Mouse (Mus musculus) hindbrain, postnatal 0 days (tissue): ENCODE data around the gene Tsc2. TPM values are rescaled to one million over a fixed set of nuclear protein-coding genes. Genes with fewer than 3 reads are reported as not detected.

Experiments
- ATAC-seq: fragments of 200-750 bp; cut with Nextera tagmentation; 2 replicates; pipeline ENCODE4 v1.8.0; 2017; ENCODE audit warnings: mild to moderate bottlenecking, moderate TSS enrichment, moderate library complexity
- DNase-seq: peaks from one replicate; pipeline ENCODE4 v3.0.0-alpha.2; 2015; ENCODE audit warnings: low spot score
- H3K27ac ChIP-seq: fragments of 300-500 bp; sonication (generic); 2 replicates; pipeline ENCODE4 v1.5.1; 2014; ENCODE audit warnings: mild to moderate bottlenecking
- H3K27me3 ChIP-seq: fragments of 300-500 bp; sonication (generic); 2 replicates; pipeline ENCODE4 v1.6.1; 2014; ENCODE audit warnings: low read length, mixed read lengths; ENCODE audit not compliant: insufficient read depth
- H3K36me3 ChIP-seq: fragments of 300-500 bp; sonication (generic); 2 replicates; pipeline ENCODE4 v1.6.1; 2014; ENCODE audit warnings: low read length, mixed read lengths; ENCODE audit not compliant: insufficient read depth
- H3K4me1 ChIP-seq: fragments of 300-500 bp; sonication (generic); 2 replicates; pipeline ENCODE4 v1.6.1; 2014; ENCODE audit warnings: antibody characterized with exemption, low read length, mixed read lengths; ENCODE audit not compliant: insufficient read depth
- H3K4me2 ChIP-seq: fragments of 300-500 bp; sonication (generic); 2 replicates; pipeline ENCODE4 v1.6.1; 2014; ENCODE audit warnings: low read depth, mild to moderate bottlenecking, low read length, moderate library complexity, mixed read lengths
- H3K4me3 ChIP-seq: fragments of 300-500 bp; sonication (generic); 2 replicates; pipeline ENCODE4 v1.5.1; 2014; ENCODE audit warnings: low read length
- H3K9ac ChIP-seq: fragments of 300-500 bp; sonication (generic); replicated peaks from 2 replicates; pipeline ENCODE4 v1.6.1; 2014; ENCODE audit warnings: mild to moderate bottlenecking, low read length, moderate library complexity, mixed read lengths
- H3K9me3 ChIP-seq: fragments of 300-500 bp; sonication (generic); 2 replicates; pipeline ENCODE4 v1.6.1; 2016; ENCODE audit warnings: low read length, mixed read lengths
- CTCF ChIP-seq: IDR thresholded peaks from 2 replicates; pipeline ENCODE4 v1.5.1; 2016; ENCODE audit warnings: antibody characterized with exemption, control low read depth, low read depth
- WGBS: fragments of 180-500 bp; shearing (Covaris S2); extraction: QIAGEN DNeasy Blood & Tissue Kit; methylation state at CpG from one replicate; pipeline ENCODE4 v1.1.7; 2014; 5-methylcytosine and 5-hydroxymethylcytosine counted together
- microRNA-seq, 2 experiments: library from miRNA; unstranded; fragments of <30 nt; microRNA quantifications; one replicate each; pipeline ENCODE4; 2016
- polyA plus RNA-seq: library from polyadenylated mRNA; unstranded; fragments of >200 nt; fragmentation: Nextera tagmentation; extraction: Ambion mirVana; gene quantifications from 2 replicates; pipeline ENCODE4 v1.2.1, GENCODE M21; 2015
- total RNA-seq: library from RNA; depleted of rRNA; stranded (reverse); fragments of >200 nt; gene quantifications from 2 replicates; pipeline ENCODE4 v1.2.3, GENCODE M21; 2014; rRNA removed

Gene Tsc2
- total and polyA plus RNA-seq, 2 experiments from 2014 or later = 51.2 to 114 TPM

GRCm38 (mm10) chr17:24551050-24551444 lies 81.4 kb downstream of the Tsc2 start:
- no peaks in the 10 kb centered on the region for H3K27me3 ChIP-seq
- no peaks in the 10 kb centered on the region for H3K36me3 ChIP-seq
- ATAC-seq = no peak
- 40% methylated on average over 3 of the region's 3 CpGs for WGBS
- TF ChIP-seq CTCF = no peak
- H3K9ac ChIP-seq = peak overlapping the region; percentile 96
- peak overlapping the region; percentile 99 for H3K27ac ChIP-seq
- H3K9me3 ChIP-seq = no peaks in the 10 kb centered on the region
- no peak for DNase-seq
- peak overlapping the region; percentile 85 for H3K4me3 ChIP-seq
- H3K4me2 ChIP-seq = peak overlapping the region; percentile 90
- peaks cover 26% of the 10 kb centered on the region for H3K4me1 ChIP-seq

DNA sequence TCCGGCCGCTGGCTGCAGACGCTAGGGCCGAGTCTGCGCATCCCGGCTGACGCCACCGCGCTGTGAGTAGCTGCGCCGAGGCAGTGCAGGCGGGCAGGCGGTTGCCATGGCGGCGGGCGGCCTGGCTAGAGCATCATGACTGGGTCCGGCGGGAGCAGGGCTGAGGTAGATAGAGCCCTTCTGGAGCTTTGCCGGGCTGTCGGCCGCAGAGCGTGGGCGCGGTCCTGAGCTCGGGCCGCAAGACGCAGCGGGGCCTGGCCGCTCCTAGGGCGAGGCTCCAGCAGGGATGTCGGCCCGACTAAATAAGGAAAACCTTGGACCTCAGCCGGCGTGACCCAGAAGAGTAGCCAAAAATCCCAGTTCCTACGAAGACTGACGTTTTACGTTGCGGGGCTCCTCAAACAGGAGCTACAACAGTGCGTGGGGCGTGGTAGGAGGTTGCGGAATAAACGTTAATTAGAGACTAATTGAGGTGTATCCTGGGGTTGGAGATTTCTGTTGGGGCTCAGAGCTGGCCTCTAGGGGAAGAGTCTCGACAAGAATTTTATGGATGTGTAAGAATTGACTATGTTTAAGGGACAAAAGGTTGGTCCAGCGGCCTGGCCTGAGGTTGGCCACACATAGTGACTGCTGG lies 81.9 kb downstream of the Tsc2 start:
- no peaks in the 10 kb centered on the region for H3K9me3 ChIP-seq
- no peaks in the 10 kb centered on the region for H3K36me3 ChIP-seq
- H3K4me3 ChIP-seq = peak overlapping the region; percentile 85
- DNase-seq (peak; percentile 88), ATAC-seq (peak; percentile 75)
- peak overlapping the region; percentile 99 for H3K27ac ChIP-seq
- WGBS = under 1% methylated on average over 44 of the region's 44 CpGs
- H3K9ac ChIP-seq = peak overlapping the region; percentile 96
- H3K27me3 ChIP-seq = no peaks in the 10 kb centered on the region
- H3K4me1 ChIP-seq = peaks cover 26% of the 10 kb centered on the region
- TF ChIP-seq CTCF = no peak
- H3K4me2 ChIP-seq = peak overlapping the region; percentile 90

DNA sequence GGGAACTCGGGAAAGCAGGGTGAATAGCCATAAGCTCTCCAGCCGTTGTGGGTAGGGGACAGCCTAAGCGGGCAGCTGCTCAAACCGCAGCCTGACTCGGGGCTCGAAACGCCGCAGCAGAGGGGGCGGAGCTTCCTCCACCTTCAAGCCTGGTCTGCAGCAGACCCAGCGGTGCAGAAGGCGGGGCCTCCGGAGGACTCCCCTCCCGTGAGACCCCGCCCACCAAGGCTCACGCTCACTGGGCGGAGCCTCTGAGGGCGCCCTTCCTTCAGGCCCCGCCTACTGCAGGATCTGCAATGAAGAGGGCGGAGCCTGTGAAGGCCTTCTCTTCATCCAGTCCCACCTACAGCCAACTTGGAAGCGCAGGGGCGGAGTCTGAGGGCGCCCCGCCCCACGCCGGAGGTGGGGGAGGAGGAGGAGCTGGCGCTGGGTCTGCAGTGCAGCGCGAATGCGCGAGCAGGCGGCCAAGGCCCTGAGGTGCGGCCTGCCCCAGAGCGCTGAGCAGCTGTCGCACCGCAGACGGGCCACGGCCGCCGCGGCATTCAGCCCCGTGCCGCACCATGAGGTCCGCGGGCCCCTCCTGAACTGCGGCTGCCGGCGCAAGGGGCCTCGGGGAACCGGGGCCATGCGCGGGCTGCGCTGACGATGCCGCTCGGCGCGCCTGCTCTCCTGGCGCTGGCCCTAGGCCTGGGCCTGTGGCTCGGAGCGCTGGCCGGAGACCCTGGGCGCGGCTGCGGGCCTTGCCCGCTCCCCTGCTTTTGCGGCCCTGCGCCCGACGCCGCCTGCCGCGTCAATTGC lies 82.6 kb downstream of the Tsc2 start, which contains the start of gene Pkd1:
Gene Pkd1 (plus strand): TSS at position 217 of the 798 bp plus-strand sequence.
- H3K27me3 ChIP-seq = no peaks in the 10 kb centered on the region
- H3K36me3 ChIP-seq = no peaks in the 10 kb centered on the region
- ATAC-seq = peak; percentile 96
- 0% methylated on average over 69 of the region's 72 CpGs for WGBS
- H3K4me1 ChIP-seq = peaks cover 26% of the 10 kb centered on the region
- H3K4me2 ChIP-seq = peak within 1 kb of the TSS; percentile 90
- H3K27ac ChIP-seq = peak within 1 kb of the TSS; percentile 99
- no peaks in the 10 kb centered on the region for H3K9me3 ChIP-seq
- H3K9ac ChIP-seq = peak within 1 kb of the TSS; percentile 96
- TF ChIP-seq CTCF = no peak
- DNase-seq = peak; percentile 99
- H3K4me3 ChIP-seq = peak within 1 kb of the TSS; percentile 85

DNA sequence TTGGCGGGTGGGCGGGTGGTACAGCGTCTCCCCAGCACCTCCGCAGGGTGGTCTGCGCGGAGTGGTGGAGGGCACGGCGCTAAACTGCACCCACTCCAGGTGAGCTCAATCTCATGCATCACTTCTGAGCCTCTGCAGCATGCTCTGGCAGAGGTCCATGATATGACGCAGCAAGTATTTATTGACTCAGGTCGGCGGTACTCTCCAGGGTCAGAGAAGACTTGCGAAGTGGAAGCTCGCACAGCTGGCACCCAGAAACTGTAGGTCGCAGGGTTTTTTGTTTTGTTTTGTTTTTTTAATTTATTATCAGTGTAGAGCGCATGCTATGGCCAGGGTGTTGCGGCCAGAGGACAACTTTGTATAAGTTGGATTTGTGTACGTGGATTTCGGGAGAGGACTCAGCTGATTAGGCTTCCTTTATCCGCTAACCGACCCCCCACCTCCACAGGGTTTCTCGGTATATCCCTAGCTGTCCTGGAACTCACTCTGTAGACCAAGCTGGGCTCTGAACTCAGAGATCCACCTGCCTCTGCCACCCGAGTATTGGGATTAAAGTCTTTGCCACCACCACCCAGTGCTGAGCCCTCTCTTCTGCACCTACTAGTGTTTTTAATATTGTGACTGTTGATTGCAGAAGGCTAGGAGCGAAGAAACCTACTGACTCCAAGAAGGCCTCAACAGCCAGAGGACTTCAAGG lies 83.4 kb downstream of the Tsc2 start:
- H3K9ac ChIP-seq = peak overlapping the region; percentile 96; the same call in 1 of the 2 replicates
- 5% methylated on average over 23 of the region's 23 CpGs for WGBS
- peak; percentile 13 for ATAC-seq

DNA sequence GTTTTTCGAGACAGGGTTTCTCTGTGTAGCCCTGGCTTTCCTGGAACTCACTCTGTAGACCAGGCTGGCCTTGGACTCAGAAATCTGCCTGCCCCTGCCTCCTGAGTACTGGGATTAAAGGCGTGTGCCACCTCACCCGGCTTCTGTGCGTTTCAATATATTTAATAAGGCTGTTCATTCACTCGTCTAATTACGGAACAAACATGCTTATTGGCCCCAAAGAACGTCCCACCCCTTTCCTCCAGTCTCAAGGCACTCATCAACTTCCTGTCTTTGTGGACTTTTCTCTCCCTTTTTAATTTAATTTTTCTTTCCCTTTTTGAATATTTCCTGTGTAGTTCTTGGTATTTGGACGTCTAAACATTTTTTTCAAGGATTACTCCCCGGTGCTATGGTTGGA lies 84.0 kb downstream of the Tsc2 start:
- H3K9me3 ChIP-seq = no peaks in the 10 kb centered on the region
- H3K9ac ChIP-seq = peak overlapping the region; percentile 24; the same call in 1 of the 2 replicates
- no peaks in the 10 kb centered on the region for H3K36me3 ChIP-seq
- H3K4me3 ChIP-seq = peak overlapping the region; percentile 85
- H3K4me1 ChIP-seq = peaks cover 26% of the 10 kb centered on the region
- ATAC-seq = no peak
- peak overlapping the region; percentile 99; the same call in 1 of the 2 replicates for H3K27ac ChIP-seq
- H3K27me3 ChIP-seq = no peaks in the 10 kb centered on the region
- WGBS = 39% methylated on average over 9 of the region's 9 CpGs
- TF ChIP-seq CTCF = no peak
- no peak for DNase-seq
- peak overlapping the region; percentile 90 for H3K4me2 ChIP-seq

More for the DNA sequence above, 83.4 kb downstream of the Tsc2 start:
- no peak for TF ChIP-seq CTCF
- H3K36me3 ChIP-seq = no peaks in the 10 kb centered on the region
- H3K4me1 ChIP-seq = peaks cover 26% of the 10 kb centered on the region
- no peaks in the 10 kb centered on the region for H3K27me3 ChIP-seq
- peak; percentile 52 for DNase-seq
- H3K27ac ChIP-seq = peak overlapping the region; percentile 99
- H3K4me3 ChIP-seq = peak overlapping the region; percentile 85
- H3K9me3 ChIP-seq = no peaks in the 10 kb centered on the region
- peak overlapping the region; percentile 90 for H3K4me2 ChIP-seq

GRCm38 (mm10) chr17:24546234-24546633 lies 86.2 kb downstream of the Tsc2 start:
- no peak overlapping the region for H3K27ac ChIP-seq
- H3K36me3 ChIP-seq = no peaks in the 10 kb centered on the region
- no peak for DNase-seq
- ATAC-seq = no peak
- H3K27me3 ChIP-seq = no peaks in the 10 kb centered on the region
- H3K4me1 ChIP-seq = peaks cover 9% of the 10 kb centered on the region
- H3K4me2 ChIP-seq = no peak overlapping the region
- TF ChIP-seq CTCF = no peak
- 82% methylated on average over 3 of the region's 3 CpGs for WGBS
- no peaks in the 10 kb centered on the region for H3K9me3 ChIP-seq
- H3K4me3 ChIP-seq = no peak overlapping the region
- H3K9ac ChIP-seq = no peak overlapping the region

Small RNA genes within 50 kb of the gene (microRNA-seq; reads per million reads assigned to microRNA genes)
- gene Gm24589 = 0 reads per million in 2 experiments

Other genes starting within 250 kb of the Tsc2 start
- 234 and 244 TPM in 2 replicates for gene Rnps1, start 218.1 kb downstream of the Tsc2 start, total RNA-seq
- 287 and 295 TPM in 2 replicates for gene Rnps1, start 218.1 kb downstream of the Tsc2 start, polyA plus RNA-seq
- 45.2 and 47.9 TPM in 2 replicates for gene Eci1, start 206.0 kb downstream of the Tsc2 start, total RNA-seq
- gene Eci1, start 206.0 kb downstream of the Tsc2 start, polyA plus RNA-seq = 56.8 and 60.6 TPM in 2 replicates
- gene Dnase1l2, start 189.5 kb downstream of the Tsc2 start, total RNA-seq = 4.7 and 7.0 TPM in 2 replicates
- gene Dnase1l2, start 189.5 kb downstream of the Tsc2 start, polyA plus RNA-seq = 0.71 and 1.1 TPM in 2 replicates
- 32.4 and 36.3 TPM in 2 replicates for gene E4f1, start 162.3 kb downstream of the Tsc2 start, total RNA-seq
- 28.0 and 33.5 TPM in 2 replicates for gene E4f1, start 162.3 kb downstream of the Tsc2 start, polyA plus RNA-seq
- 71.7 and 74.1 TPM in 2 replicates for gene Pgp, start 162.2 kb downstream of the Tsc2 start, total RNA-seq
- 94.1 and 97.6 TPM in 2 replicates for gene Pgp, start 162.2 kb downstream of the Tsc2 start, polyA plus RNA-seq
- gene Bricd5, start 158.7 kb downstream of the Tsc2 start, total RNA-seq = 0.47 and 4.0 TPM in 2 replicates
- gene Bricd5, start 158.7 kb downstream of the Tsc2 start, polyA plus RNA-seq = 1.3 and 1.4 TPM in 2 replicates
- 45.9 and 55.3 TPM in 2 replicates for gene Mlst8, start 153.6 kb downstream of the Tsc2 start, total RNA-seq
- 26.3 and 26.4 TPM in 2 replicates for gene Mlst8, start 153.6 kb downstream of the Tsc2 start, polyA plus RNA-seq
- gene Caskin1, start 144.0 kb downstream of the Tsc2 start, total RNA-seq = 152 and 163 TPM in 2 replicates
- gene Caskin1, start 144.0 kb downstream of the Tsc2 start, polyA plus RNA-seq = 42.1 and 43.7 TPM in 2 replicates
- 159 and 165 TPM in 2 replicates for gene Traf7, start 104.7 kb downstream of the Tsc2 start, total RNA-seq
- gene Traf7, start 104.7 kb downstream of the Tsc2 start, polyA plus RNA-seq = 64.0 and 66.1 TPM in 2 replicates
- gene Rab26, start 98.4 kb downstream of the Tsc2 start, total RNA-seq = 2.7 and 4.0 TPM in 2 replicates
- gene Rab26, start 98.4 kb downstream of the Tsc2 start, polyA plus RNA-seq = 10.6 and 14.7 TPM in 2 replicates
- 87.9 and 99.2 TPM in 2 replicates for gene Pkd1, start 82.8 kb downstream of the Tsc2 start, total RNA-seq
- gene Pkd1, start 82.8 kb downstream of the Tsc2 start, polyA plus RNA-seq = 14.9 and 16.0 TPM in 2 replicates
- 4.2 and 5.6 TPM in 2 replicates for gene Nthl1, start 50 bp upstream of the Tsc2 start, total RNA-seq
- gene Nthl1, start 50 bp upstream of the Tsc2 start, polyA plus RNA-seq = 7.2 and 7.8 TPM in 2 replicates
- 72.8 and 91.1 TPM in 2 replicates for gene Slc9a3r2, start 17.7 kb upstream of the Tsc2 start, total RNA-seq
- gene Slc9a3r2, start 17.7 kb upstream of the Tsc2 start, polyA plus RNA-seq = 57.6 and 60.6 TPM in 2 replicates
- 0.78 TPM in 1 of 2 replicates, not detected in the other for gene Npw, start 25.8 kb upstream of the Tsc2 start, total RNA-seq
- 0.65 and 0.81 TPM in 2 replicates for gene Npw, start 25.8 kb upstream of the Tsc2 start, polyA plus RNA-seq
- 40.9 and 47.0 TPM in 2 replicates for gene Zfp598, start 37.1 kb upstream of the Tsc2 start, total RNA-seq
- 14.2 and 14.6 TPM in 2 replicates for gene Zfp598, start 37.1 kb upstream of the Tsc2 start, polyA plus RNA-seq
- 331 and 347 TPM in 2 replicates for gene Syngr3, start 57.3 kb upstream of the Tsc2 start, total RNA-seq
- gene Syngr3, start 57.3 kb upstream of the Tsc2 start, polyA plus RNA-seq = 280 and 294 TPM in 2 replicates
- gene Gfer, start 63.5 kb upstream of the Tsc2 start, total RNA-seq = 21.1 and 26.1 TPM in 2 replicates
- 39.7 and 41.4 TPM in 2 replicates for gene Gfer, start 63.5 kb upstream of the Tsc2 start, polyA plus RNA-seq
- gene Noxo1, start 63.6 kb upstream of the Tsc2 start, total RNA-seq = 6.1 and 8.1 TPM in 2 replicates
- 1.4 and 2.2 TPM in 2 replicates for gene Noxo1, start 63.6 kb upstream of the Tsc2 start, polyA plus RNA-seq
- gene Tbl3, start 75.0 kb upstream of the Tsc2 start, total RNA-seq = 53.2 and 55.2 TPM in 2 replicates
- gene Tbl3, start 75.0 kb upstream of the Tsc2 start, polyA plus RNA-seq = 43.5 and 49.2 TPM in 2 replicates
- gene Rnf151, start 85.4 kb upstream of the Tsc2 start, total RNA-seq = not detected in 2 replicates
- not detected in 2 replicates for gene Rnf151, start 85.4 kb upstream of the Tsc2 start, polyA plus RNA-seq
- 2,181 and 2,600 TPM in 2 replicates for gene Rps2, start 85.5 kb upstream of the Tsc2 start, total RNA-seq
- 809 and 820 TPM in 2 replicates for gene Rps2, start 85.5 kb upstream of the Tsc2 start, polyA plus RNA-seq
- gene Ndufb10, start 91.8 kb upstream of the Tsc2 start, total RNA-seq = 135 and 157 TPM in 2 replicates
- 353 and 356 TPM in 2 replicates for gene Ndufb10, start 91.8 kb upstream of the Tsc2 start, polyA plus RNA-seq
- gene Rpl3l, start 95.2 kb upstream of the Tsc2 start, total RNA-seq = 1.3 TPM in 1 of 2 replicates, not detected in the other
- gene Rpl3l, start 95.2 kb upstream of the Tsc2 start, polyA plus RNA-seq = 0.41 and 0.52 TPM in 2 replicates
- gene Msrb1, start 104.0 kb upstream of the Tsc2 start, total RNA-seq = 17.0 and 19.6 TPM in 2 replicates
- gene Msrb1, start 104.0 kb upstream of the Tsc2 start, polyA plus RNA-seq = 22.7 and 25.5 TPM in 2 replicates
- not detected in 2 replicates for gene Hs3st6, start 120.4 kb upstream of the Tsc2 start, total RNA-seq
- 0.43 and 0.47 TPM in 2 replicates for gene Hs3st6, start 120.4 kb upstream of the Tsc2 start, polyA plus RNA-seq
- not detected in 2 replicates for gene Meiob, start 171.7 kb upstream of the Tsc2 start, total RNA-seq
- 0.10 TPM in 1 of 2 replicates, not detected in the other for gene Meiob, start 171.7 kb upstream of the Tsc2 start, polyA plus RNA-seq
- 64.8 and 93.5 TPM in 2 replicates for gene Hagh, start 207.5 kb upstream of the Tsc2 start, total RNA-seq
- gene Hagh, start 207.5 kb upstream of the Tsc2 start, polyA plus RNA-seq = 82.4 and 84.2 TPM in 2 replicates
- 16.6 and 25.7 TPM in 2 replicates for gene Fahd1, start 217.7 kb upstream of the Tsc2 start, total RNA-seq
- 20.2 and 22.2 TPM in 2 replicates for gene Fahd1, start 217.7 kb upstream of the Tsc2 start, polyA plus RNA-seq
- 0.52 TPM in 1 of 2 replicates, not detected in the other for gene Igfals, start 233.4 kb upstream of the Tsc2 start, total RNA-seq
- 0.18 and 0.29 TPM in 2 replicates for gene Igfals, start 233.4 kb upstream of the Tsc2 start, polyA plus RNA-seq